Mouse (Mus musculus): Measurements from ENCODE around the gene Ubald1. TPM values are rescaled to one million over a fixed set of nuclear protein-coding genes. Genes with fewer than 3 reads are reported as not detected.

Gene Ubald1
- 23.9 TPM in 2 replicates for polyA plus RNA-seq (2014; fragmentation: Nextera tagmentation; extraction: Ambion mirVana)

DNA sequence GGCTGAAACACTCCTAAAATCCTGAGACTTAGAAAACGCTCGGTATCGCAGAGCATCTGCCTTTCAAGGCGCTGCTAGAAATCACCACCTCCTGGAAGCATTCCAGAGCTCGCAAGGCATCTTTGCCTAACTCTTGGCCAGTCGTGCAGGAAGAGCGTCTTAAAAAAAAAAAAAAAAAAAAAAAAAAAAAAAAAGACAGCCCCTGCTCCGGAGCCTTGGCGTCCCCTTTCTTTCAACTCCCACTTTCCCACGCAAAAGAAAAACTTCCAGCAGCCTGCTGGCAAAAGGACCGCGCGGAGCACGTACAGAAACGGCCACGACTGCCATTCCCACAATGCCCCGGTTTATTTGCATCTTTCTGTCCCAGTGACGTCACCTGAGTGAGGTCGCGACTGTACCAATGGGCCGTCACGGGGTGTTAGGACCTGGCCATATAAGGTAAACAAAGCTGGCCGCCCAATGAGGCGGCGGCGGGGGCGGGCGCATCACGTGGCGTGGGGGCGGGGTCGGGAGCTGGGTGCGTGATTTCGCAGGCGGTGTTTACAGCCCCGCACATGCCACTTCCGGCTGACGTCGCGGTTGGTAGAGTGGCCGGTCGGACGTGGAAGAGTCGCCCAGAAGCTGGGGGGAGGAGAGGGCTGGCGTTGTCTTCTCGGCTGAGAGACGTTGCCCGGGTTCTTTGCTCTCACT is at the start of gene Ubald1:
Gene Ubald1, minus strand, starts transcription at position 180 of the 690 bp plus-strand sequence.
- Histone ChIP-seq H3K36me3 (ENCODE audit: control insufficient read depth, insufficient read depth, low read length) (no peaks in the 10 kb centered on the region), H3K4me1 (replicated peaks; ENCODE audit: control insufficient read depth, insufficient read depth, low read length) (peaks cover 17% of the 10 kb centered on the region), H3K27ac (ENCODE audit: low read depth, low read length) (peak within 1 kb of the TSS; percentile 94), H3K9ac (ENCODE audit: low read length) (peak within 1 kb of the TSS; percentile 81), H3K27me3 (ENCODE audit: control insufficient read depth, insufficient read depth, low read length) (no peaks in the 10 kb centered on the region), H3K4me2 (ENCODE audit: low read depth, low read length, severe bottlenecking) (peak within 1 kb of the TSS; percentile 91), H3K9me3 (ENCODE audit: control insufficient read depth, low read length) (no peaks in the 10 kb centered on the region), H3K4me3 (ENCODE audit: low read depth, low read length) (peak within 1 kb of the TSS; percentile 82)
- under 1% methylated on average over 48 of the region's 48 CpGs for WGBS
- ATAC-seq (replicated peaks; ENCODE audit: low FRiP score) (peak; percentile 90), DNase-seq (ENCODE audit: low spot score) (peak; percentile 100)

DNA sequence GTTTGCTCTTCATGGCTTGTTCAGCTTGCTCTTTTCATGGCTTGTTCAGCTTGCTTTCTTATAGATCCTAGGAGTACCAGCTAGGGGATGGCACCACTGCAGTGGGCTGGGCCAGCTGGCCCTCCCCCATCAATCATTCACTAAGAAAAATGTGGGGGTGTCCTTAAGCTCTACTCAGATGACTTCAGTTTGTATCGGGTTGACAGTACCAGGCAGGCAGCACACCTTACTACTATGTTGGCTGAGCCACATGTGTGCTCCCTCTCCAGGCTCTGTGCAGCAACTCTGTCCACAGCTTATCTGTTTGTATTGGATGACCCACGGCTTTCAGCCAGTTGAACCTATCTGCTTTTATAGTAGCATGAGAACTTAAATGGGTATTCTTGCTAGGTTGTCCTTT is 48.4 kb upstream of the Ubald1 start:
- Histone ChIP-seq H3K9me3 (ENCODE audit: control insufficient read depth, low read length) (no peaks in the 10 kb centered on the region), H3K27ac (ENCODE audit: low read depth, low read length) (no peak overlapping the region), H3K4me2 (ENCODE audit: low read depth, low read length, severe bottlenecking) (no peak overlapping the region), H3K36me3 (ENCODE audit: control insufficient read depth, insufficient read depth, low read length) (peaks cover 5% of the 10 kb centered on the region; the same call in 1 of the 2 replicates), H3K4me3 (ENCODE audit: low read depth, low read length) (no peak overlapping the region), H3K27me3 (ENCODE audit: control insufficient read depth, insufficient read depth, low read length) (no peaks in the 10 kb centered on the region), H3K9ac (ENCODE audit: low read length) (no peak overlapping the region), H3K4me1 (replicated peaks; ENCODE audit: control insufficient read depth, insufficient read depth, low read length) (no peaks in the 10 kb centered on the region)
- DNase-seq (ENCODE audit: low spot score) (no peak), ATAC-seq (replicated peaks; ENCODE audit: low FRiP score) (no peak)
- 92% methylated on average over 2 of the region's 2 CpGs for WGBS

DNA sequence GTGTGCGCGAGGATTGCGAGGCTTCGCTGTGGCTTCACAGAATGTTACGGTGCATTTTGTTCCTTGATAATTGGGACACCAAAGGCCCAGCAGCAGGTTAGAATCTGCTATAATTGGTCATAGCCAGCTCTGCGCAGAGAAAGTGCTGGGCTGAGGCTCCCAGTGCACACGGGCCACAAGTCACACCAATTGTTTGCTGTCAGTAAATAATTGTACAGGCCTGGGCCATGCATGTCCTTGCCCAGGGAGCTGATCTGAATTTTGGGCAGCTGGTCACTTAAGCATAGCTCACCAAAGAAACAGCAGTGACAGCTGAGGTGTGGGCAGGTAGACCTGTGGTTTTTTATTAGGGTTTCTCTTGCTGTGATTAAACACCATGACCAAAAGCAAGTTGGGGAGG is 47.9 kb upstream of the Ubald1 start:
- 95% methylated on average over 7 of the region's 7 CpGs for WGBS
- no peak overlapping the region for H3K27ac ChIP-seq (ENCODE audit: low read depth, low read length)
- DNase-seq (ENCODE audit: low spot score) (no peak), ATAC-seq (replicated peaks; ENCODE audit: low FRiP score) (no peak)
- no peaks in the 10 kb centered on the region for H3K9me3 ChIP-seq (ENCODE audit: control insufficient read depth, low read length)
- H3K27me3 ChIP-seq (ENCODE audit: control insufficient read depth, insufficient read depth, low read length): no peaks in the 10 kb centered on the region
- no peak overlapping the region for H3K4me3 ChIP-seq (ENCODE audit: low read depth, low read length)
- peaks cover 5% of the 10 kb centered on the region; the same call in 1 of the 2 replicates for H3K36me3 ChIP-seq (ENCODE audit: control insufficient read depth, insufficient read depth, low read length)
- H3K4me2 ChIP-seq (ENCODE audit: low read depth, low read length, severe bottlenecking): no peak overlapping the region
- no peaks in the 10 kb centered on the region for H3K4me1 ChIP-seq (replicated peaks; ENCODE audit: control insufficient read depth, insufficient read depth, low read length)
- H3K9ac ChIP-seq (ENCODE audit: low read length): no peak overlapping the region

DNA sequence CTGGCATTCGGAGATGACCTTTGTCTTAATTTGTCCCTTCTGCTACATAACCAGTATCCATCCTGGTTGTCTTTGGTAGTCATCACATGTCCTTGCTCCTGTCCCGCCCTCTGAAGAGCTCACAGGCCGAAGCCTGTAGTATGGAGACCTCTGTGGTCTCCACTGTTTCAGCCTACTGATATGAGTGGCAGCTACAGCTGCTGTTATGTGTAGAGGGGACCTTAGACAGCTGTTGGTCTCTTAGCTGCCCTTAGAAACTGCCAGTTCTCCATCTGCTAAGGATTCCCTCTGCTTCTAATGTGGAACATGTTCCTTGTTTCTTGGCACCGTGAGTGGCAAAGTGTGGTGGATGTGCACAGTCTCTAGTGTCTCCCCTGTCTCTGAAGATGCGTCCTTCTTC is 43.9 kb upstream of the Ubald1 start:
- peaks cover 5% of the 10 kb centered on the region; the same call in 1 of the 2 replicates for H3K36me3 ChIP-seq (ENCODE audit: control insufficient read depth, insufficient read depth, low read length)
- WGBS: 95% methylated on average over 5 of the region's 5 CpGs

DNA sequence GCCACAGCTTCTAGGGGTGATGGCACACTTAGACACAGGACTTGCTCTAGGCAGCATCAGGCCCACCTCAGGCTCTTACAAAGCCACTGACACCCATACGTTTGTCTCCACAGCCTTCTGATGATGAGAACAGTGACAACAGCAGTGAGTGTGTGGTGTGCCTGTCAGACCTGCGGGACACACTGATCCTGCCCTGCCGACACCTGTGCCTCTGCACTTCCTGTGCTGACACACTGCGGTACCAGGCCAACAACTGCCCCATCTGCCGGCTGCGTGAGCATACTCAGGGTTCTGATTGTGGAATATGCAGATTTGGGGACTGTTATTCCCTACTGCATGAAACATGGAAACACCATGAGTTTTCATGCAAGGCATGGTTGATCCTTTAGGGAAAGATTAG is 42.4 kb upstream of the Ubald1 start:
- H3K27me3 ChIP-seq (ENCODE audit: control insufficient read depth, insufficient read depth, low read length): no peaks in the 10 kb centered on the region
- H3K9ac ChIP-seq (ENCODE audit: low read length): no peak overlapping the region
- DNase-seq (ENCODE audit: low spot score): no peak
- H3K4me2 ChIP-seq (ENCODE audit: low read depth, low read length, severe bottlenecking): no peak overlapping the region
- H3K27ac ChIP-seq (ENCODE audit: low read depth, low read length): no peak overlapping the region
- peaks cover 2% of the 10 kb centered on the region; the same call in 1 of the 2 replicates for H3K36me3 ChIP-seq (ENCODE audit: control insufficient read depth, insufficient read depth, low read length)
- no peak overlapping the region for H3K4me3 ChIP-seq (ENCODE audit: low read depth, low read length)
- no peak for ATAC-seq (replicated peaks; ENCODE audit: low FRiP score)
- H3K4me1 ChIP-seq (replicated peaks; ENCODE audit: control insufficient read depth, insufficient read depth, low read length): no peaks in the 10 kb centered on the region
- no peaks in the 10 kb centered on the region for H3K9me3 ChIP-seq (ENCODE audit: control insufficient read depth, low read length)
- 95% methylated on average over 6 of the region's 6 CpGs for WGBS

More for the DNA sequence above, 43.9 kb upstream of the Ubald1 start:
- Histone ChIP-seq H3K27me3 (ENCODE audit: control insufficient read depth, insufficient read depth, low read length) (no peaks in the 10 kb centered on the region), H3K4me3 (ENCODE audit: low read depth, low read length) (no peak overlapping the region), H3K4me1 (replicated peaks; ENCODE audit: control insufficient read depth, insufficient read depth, low read length) (no peaks in the 10 kb centered on the region), H3K9me3 (ENCODE audit: control insufficient read depth, low read length) (no peaks in the 10 kb centered on the region), H3K27ac (ENCODE audit: low read depth, low read length) (no peak overlapping the region), H3K9ac (ENCODE audit: low read length) (no peak overlapping the region), H3K4me2 (ENCODE audit: low read depth, low read length, severe bottlenecking) (no peak overlapping the region)
- ATAC-seq (replicated peaks; ENCODE audit: low FRiP score) (no peak), DNase-seq (ENCODE audit: low spot score) (no peak)

DNA sequence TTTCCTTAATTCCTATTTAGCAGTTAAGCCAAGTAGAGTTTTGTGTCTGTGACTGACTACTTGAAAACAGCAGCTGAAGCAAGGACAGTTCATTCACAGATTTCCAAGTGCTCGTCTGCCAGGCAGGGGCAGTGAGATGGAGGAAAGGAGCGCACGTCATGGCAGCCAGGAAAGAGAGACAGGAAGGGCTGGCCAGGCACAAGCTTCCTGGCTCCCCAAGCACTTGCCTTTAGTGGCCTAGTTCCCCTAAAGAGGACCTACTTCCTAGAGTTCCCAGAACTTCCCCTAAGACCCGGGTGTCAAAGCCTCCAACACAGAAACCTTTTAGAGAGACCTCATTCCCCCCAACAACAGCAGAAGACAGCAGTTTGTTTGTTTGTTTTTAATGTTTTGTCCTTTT is 40.4 kb upstream of the Ubald1 start:
- no peak overlapping the region for H3K4me3 ChIP-seq (ENCODE audit: low read depth, low read length)
- whole genome bisulfite sequencing: 79% methylated on average over 4 of the region's 4 CpGs
- no peak overlapping the region for H3K4me2 ChIP-seq (ENCODE audit: low read depth, low read length, severe bottlenecking)
- no peaks in the 10 kb centered on the region for H3K9me3 ChIP-seq (ENCODE audit: control insufficient read depth, low read length)
- no peak overlapping the region for H3K9ac ChIP-seq (ENCODE audit: low read length)
- H3K27me3 ChIP-seq (ENCODE audit: control insufficient read depth, insufficient read depth, low read length): no peaks in the 10 kb centered on the region
- H3K4me1 ChIP-seq (replicated peaks; ENCODE audit: control insufficient read depth, insufficient read depth, low read length): no peaks in the 10 kb centered on the region
- no peak for DNase-seq (ENCODE audit: low spot score)
- peaks cover 2% of the 10 kb centered on the region; the same call in 1 of the 2 replicates for H3K36me3 ChIP-seq (ENCODE audit: control insufficient read depth, insufficient read depth, low read length)
- no peak overlapping the region for H3K27ac ChIP-seq (ENCODE audit: low read depth, low read length)
- no peak for ATAC-seq (replicated peaks; ENCODE audit: low FRiP score)

DNA sequence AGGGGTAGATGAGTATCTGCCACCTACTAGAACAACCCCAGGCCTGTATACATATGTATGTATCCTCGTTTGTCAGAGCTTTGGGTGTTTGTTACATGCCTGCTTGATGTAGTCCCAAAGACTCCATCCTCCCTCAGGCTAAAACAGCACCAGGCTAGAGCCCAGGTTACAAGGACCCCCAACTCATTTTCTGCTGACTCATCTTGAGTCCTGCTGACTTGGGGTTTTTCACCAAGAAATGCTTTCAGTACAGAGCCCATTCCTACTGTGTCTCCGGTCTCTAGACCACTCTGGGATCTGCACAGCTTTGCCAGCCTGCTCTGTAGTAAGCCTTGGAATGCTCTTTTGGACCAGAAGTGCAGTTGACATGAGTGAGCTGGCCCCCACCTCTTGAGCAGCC is 36.5 kb upstream of the Ubald1 start:
- Histone ChIP-seq H3K4me1 (replicated peaks; ENCODE audit: control insufficient read depth, insufficient read depth, low read length) (no peaks in the 10 kb centered on the region), H3K27me3 (ENCODE audit: control insufficient read depth, insufficient read depth, low read length) (no peaks in the 10 kb centered on the region), H3K9ac (ENCODE audit: low read length) (no peak overlapping the region), H3K36me3 (ENCODE audit: control insufficient read depth, insufficient read depth, low read length) (no peaks in the 10 kb centered on the region; the same call in 1 of the 2 replicates), H3K4me3 (ENCODE audit: low read depth, low read length) (no peak overlapping the region), H3K9me3 (ENCODE audit: control insufficient read depth, low read length) (no peaks in the 10 kb centered on the region), H3K27ac (ENCODE audit: low read depth, low read length) (no peak overlapping the region), H3K4me2 (ENCODE audit: low read depth, low read length, severe bottlenecking) (no peak overlapping the region)
- ATAC-seq (replicated peaks; ENCODE audit: low FRiP score): no peak
- DNase-seq (ENCODE audit: low spot score): no peak
- 80% methylated on average over 2 of the region's 2 CpGs for WGBS

DNA sequence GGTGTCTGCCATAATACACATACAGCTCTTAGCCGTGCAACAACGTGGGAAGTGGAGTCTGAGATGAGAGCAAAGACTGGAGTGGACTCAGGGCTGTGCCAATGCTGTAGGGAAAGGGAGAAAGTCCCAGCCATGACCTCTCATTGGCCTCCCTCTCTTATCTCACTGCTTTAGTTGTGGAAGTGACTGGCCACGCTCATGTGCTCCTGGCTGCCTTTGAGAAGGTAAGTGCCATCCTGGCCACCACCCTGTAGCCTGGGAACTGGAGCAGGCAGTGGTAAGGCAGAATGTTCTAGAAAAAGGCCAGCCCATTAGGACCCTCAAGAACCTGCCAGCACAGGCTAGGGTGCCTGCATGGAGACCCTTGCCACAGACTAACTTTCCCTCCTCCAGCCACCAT is 35.8 kb upstream of the Ubald1 start:
- no peak overlapping the region for H3K4me2 ChIP-seq (ENCODE audit: low read depth, low read length, severe bottlenecking)
- no peak overlapping the region for H3K4me3 ChIP-seq (ENCODE audit: low read depth, low read length)
- no peak overlapping the region for H3K9ac ChIP-seq (ENCODE audit: low read length)
- ATAC-seq (replicated peaks; ENCODE audit: low FRiP score) (no peak), DNase-seq (ENCODE audit: low spot score) (no peak)
- no peaks in the 10 kb centered on the region for H3K4me1 ChIP-seq (replicated peaks; ENCODE audit: control insufficient read depth, insufficient read depth, low read length)
- WGBS: 96% methylated on average over 3 of the region's 3 CpGs
- H3K27ac ChIP-seq (ENCODE audit: low read depth, low read length): no peak overlapping the region
- no peaks in the 10 kb centered on the region for H3K9me3 ChIP-seq (ENCODE audit: control insufficient read depth, low read length)
- H3K36me3 ChIP-seq (ENCODE audit: control insufficient read depth, insufficient read depth, low read length): no peaks in the 10 kb centered on the region; the same call in 1 of the 2 replicates
- no peaks in the 10 kb centered on the region for H3K27me3 ChIP-seq (ENCODE audit: control insufficient read depth, insufficient read depth, low read length)
